Mouse (Mus musculus): ENCODE results near the gene Gnaq.

Gnaq gene

GRCm38 (mm10) chr19:16259786-16260434 is 127.3 kb downstream of the Gnaq start:
- peak in 1 of 2 experiments; percentile 38 for DNase-seq (ENCODE audit: low spot score in 2 of 2)

GRCm38 (mm10) chr19:16260435-16260832 is 127.8 kb downstream of the Gnaq start:
- peak in 1 of 2 experiments; percentile 21 for DNase-seq (ENCODE audit: low spot score in 2 of 2)

GRCm38 (mm10) chr19:16260973-16261372 is 128.3 kb downstream of the Gnaq start:
- peak in 1 of 2 experiments; percentile 38 for DNase-seq (ENCODE audit: low spot score in 2 of 2)

DNA sequence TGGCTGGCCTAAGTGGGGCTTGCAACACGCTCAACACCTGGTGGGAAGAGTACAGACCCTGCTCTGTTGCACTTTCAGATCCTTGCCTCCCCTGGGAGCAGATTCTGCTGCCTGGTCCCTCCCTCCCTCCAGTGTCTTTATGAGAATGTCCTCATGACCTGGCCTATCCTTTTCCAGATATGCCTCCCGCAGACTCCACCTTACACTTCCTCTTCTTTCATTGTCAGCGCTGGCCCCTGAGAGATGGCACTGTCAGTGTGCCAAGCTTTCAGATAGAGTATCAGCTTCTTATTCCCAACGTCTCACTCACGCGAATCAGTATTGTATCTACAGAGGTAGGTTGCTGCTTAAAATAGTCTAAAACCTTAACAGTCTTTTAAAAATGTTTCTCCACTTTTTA is 129.0 kb downstream of the Gnaq start:
- peak in 1 of 2 experiments; percentile 29 for DNase-seq (ENCODE audit: low spot score in 2 of 2)

GRCm38 (mm10) chr19:16262340-16262739 is 129.7 kb downstream of the Gnaq start:
- DNase-seq (ENCODE audit: low spot score in 2 of 2) = peak; percentile 43 to 65

DNA sequence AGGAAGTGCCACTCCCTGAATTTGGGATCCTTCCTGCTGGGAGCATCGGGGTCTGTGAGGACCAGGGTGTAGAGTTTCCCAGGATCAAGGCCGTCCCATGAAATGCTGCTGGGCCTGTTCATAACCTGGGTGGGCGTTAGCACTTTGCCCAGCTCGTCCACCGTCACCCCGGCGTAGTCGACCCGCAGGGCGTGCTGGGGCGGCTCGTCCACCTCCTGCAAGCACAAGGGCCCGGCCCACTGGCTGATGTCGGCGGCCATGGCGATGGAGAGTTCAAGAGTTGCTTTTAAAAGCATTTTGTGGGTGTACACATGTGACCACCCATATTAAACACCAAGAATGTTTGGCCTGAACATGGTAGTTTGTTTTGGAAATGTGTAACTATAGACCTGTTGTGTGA is 134.7 kb downstream of the Gnaq start:
- DNase-seq (ENCODE audit: low spot score in 2 of 2) = peak in 1 of 2 experiments; percentile 4

DNA sequence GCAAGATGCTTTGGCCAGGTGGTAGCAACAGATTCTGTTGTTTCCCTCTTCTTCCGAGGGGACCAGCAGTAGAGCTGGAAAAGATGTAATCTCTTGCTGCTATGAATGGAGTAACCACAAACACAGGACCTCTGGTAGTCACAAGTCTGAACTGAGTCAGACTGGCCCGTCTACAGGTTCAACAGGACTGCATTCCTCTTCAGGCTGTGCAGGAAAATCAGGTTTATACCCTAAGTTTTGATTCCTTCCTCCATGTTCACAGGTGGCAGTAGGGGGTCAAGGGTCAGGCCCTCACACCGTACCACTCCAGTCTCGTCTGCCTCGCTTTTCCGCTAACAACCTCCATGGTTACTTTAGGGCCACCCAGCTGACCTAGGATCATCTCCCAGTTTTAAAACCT is 137.6 kb downstream of the Gnaq start:
- peak in 1 of 2 experiments; percentile 23 for DNase-seq (ENCODE audit: low spot score in 2 of 2)

DNA sequence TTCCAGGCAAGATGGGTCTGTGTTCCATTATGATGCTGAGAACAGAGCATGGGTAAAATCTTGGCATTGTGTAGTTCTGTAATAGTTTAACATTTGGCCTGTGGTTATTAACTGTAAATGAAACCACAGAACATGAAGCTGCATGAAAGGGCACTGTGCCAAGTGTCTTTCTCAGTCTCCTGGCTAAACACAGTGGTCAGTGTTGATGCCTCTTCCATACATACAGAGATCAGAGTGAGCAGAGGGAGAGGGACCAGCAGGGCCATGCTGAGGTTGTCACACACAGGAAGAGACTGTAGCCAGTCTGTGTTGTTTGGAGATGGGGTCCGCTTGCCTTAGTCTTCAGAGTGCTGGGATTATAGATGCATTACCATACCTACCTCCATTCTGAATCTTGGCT is 138.4 kb downstream of the Gnaq start:
- peak in 1 of 2 experiments; percentile 28 for DNase-seq (ENCODE audit: low spot score in 2 of 2)

GRCm38 (mm10) chr19:16273021-16273420 is 140.4 kb downstream of the Gnaq start:
- peak in 1 of 2 experiments; percentile 12 for DNase-seq (ENCODE audit: low spot score in 2 of 2)

- DNase-seq (ENCODE audit: low spot score in 2 of 2) = no peak
Observed at GRCm38 (mm10) chr19:16280231-16280630, 147.6 kb downstream of the Gnaq start.

GRCm38 (mm10) chr19:16285051-16286028 is 152.7 kb downstream of the Gnaq start:
- peak; percentile 29 to 37 for DNase-seq (ENCODE audit: low spot score in 2 of 2)

DNA sequence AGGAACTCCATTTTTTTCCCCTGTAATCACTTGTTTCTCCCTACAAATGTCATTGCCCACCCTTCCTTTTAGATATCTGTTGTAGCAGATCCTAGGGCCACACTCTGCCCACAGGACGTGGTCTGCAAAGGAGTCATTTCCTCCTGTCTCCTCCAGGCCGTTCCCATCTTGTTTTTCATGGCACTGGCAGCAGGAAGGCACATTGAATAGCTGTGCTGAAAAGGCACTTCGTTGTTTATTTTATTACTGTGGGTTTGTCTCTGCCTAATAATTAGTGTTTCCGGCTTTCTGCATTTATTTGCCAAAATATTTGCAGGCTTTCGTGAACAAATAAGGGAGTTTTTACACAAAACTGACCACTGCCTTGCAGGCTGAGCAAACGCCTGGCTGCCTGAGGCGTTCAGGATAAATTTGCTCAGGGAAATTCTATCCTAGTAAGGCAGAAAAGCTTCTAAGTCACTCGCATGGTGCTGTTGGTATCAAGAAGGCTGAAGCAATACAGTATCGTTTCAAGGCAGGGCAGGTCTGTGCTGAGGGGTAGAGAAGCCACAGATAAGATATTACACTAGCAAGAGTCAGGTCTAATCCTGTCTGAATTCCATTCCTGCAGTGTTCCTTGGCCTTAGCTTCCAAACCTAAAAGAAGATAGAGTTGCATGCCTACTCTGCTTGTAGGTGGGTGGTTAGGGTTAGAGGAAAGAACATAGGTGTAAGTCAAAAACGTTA is 154.0 kb downstream of the Gnaq start:
- peak in 1 of 2 experiments; percentile 27 for DNase-seq (ENCODE audit: low spot score in 2 of 2)

DNA sequence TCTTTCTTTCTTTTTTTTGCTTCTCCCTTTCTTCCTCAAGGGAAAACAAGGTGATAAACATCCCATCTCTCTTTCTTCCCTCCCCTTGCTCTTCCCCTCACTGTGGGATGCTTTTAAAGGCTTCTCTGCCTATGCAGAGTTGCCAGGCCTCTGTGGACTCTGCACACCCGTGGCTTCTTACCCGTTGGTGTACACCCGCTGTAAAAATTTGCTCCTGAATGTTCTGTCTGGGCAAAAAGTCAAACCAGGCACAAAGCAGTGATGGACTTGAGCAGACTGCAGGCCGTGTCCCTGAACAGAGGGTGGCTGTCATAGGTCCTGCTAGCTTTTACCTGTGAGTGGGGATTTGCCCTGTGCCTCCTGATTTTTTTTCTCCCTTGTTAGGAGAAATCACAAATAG is 154.7 kb downstream of the Gnaq start:
- DNase-seq (ENCODE audit: low spot score in 2 of 2) = no peak

GRCm38 (mm10) chr19:16287971-16288370 is 155.3 kb downstream of the Gnaq start:
- DNase-seq (ENCODE audit: low spot score in 2 of 2) = peak in 1 of 2 experiments; percentile 56

- DNase-seq (ENCODE audit: low spot score in 2 of 2) = no peak
Observed at GRCm38 (mm10) chr19:16291088-16291487, 158.5 kb downstream of the Gnaq start.

DNA sequence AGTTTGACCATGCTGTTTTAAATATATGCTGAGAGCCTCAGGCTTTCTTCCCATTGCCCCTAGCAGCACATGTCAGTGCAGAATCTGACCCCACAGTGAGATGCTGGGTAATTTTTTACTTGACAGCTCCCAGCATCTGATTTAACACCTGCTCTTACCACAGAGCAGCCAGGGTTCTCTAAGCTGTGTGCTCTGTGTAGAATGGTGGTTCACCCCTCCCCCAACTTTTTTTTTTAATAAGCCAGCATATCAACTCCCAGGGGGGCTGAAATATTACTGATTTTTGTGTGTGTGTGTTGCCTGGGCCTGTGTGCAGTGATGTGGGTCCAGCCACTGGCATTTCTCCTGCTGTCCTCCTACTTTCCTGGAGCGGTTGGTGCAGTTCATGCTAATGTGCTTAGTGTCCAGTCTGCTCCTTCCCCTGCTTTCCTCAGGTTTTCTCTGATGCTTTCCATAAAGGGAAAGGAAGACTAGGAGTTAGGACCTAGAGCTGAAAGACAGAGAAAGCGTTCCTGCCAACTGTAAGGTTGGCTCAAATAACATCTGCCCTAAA is 159.5 kb downstream of the Gnaq start:
- no peak for DNase-seq (ENCODE audit: low spot score in 2 of 2)

DNA sequence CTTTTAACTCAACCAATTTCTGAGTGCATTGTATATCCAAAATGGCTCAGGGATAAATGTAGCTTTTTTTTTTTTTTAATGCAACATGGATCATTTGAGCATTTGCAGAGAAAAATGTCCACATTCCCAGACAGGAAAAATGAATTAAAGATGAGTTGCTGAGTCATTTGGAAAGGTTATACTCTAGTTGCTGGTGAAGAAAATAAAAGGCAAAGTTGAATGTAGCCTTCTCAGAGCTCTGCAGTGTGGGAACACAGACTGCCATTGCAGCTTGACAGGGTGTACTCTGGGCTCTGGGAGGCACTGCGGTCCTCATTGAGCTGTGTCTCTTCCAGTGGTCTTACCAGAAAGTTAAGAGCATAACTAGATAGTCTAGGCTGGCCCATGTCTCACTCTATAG is 160.3 kb downstream of the Gnaq start:
- no peak for DNase-seq (ENCODE audit: low spot score in 2 of 2)

- no peak for DNase-seq (ENCODE audit: low spot score in 2 of 2)
Observed at GRCm38 (mm10) chr19:16300413-16300812, 167.8 kb downstream of the Gnaq start.

- DNase-seq (ENCODE audit: low spot score in 2 of 2) = no peak
Observed at GRCm38 (mm10) chr19:16301336-16301735, 168.7 kb downstream of the Gnaq start.

DNA sequence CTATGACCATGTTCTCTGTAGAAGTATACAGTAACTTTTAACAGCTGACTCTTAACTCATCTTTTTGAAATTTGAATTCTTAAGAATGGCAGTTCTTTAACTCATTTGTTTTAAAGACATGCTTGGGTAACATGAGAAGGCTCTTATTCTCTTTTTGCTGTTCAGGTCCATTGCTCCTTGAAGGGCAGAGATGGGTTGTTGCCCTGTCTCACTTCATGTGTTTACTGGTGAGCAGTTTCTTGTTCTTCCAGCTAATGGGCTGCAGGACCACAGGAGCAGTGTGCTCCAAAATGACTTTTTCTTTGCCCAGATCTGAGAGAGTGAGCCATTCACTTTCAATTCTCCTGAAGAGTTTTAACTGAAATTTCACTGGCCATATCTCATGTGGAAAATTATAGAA is 176.4 kb downstream of the Gnaq start:
- no peak for DNase-seq (ENCODE audit: low spot score in 2 of 2)

DNA sequence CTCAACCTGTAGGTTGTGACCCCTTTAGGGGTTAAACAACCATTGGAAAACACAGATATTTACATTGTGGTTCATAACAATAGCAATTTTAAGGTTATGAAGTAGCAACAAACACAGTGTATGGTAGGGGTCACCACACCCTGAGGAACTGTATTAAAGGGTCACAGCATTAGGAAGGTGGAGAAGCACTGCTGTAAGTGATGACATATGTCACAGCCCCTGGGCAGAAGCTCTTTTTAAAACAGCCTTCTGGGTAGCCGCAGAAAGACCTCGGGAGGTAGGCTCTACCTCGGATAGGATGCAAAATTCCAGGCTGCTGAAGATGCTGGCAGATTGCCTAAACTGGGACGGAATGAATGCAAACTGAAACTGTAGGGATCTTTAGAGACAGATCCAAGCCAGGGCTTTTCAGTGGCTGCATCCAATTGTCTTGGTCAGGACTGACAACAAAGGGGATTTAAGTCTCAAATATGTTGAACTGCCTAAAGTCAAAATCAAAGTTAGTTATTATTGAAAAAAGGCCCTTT is 181.7 kb downstream of the Gnaq start:
- DNase-seq (ENCODE audit: low spot score in 2 of 2) = peak in 1 of 2 experiments; percentile 43

Measured in right cerebral cortex, postnatal 10 days (tissue).